Mouse (Mus musculus) brown adipose tissue, adult 24 weeks (tissue): ENCODE data around the gene S100a5. TPM values are rescaled to one million over a fixed set of nuclear protein-coding genes. Genes with fewer than 3 reads are reported as not detected.

Experiments
- H3K27ac ChIP-seq: fragments of 200-500 bp; replicated peaks from 2 replicates; pipeline ENCODE4 v1.5.1; 2012; ENCODE audit warnings: low read depth, mild to moderate bottlenecking, low read length
- H3K4me1 ChIP-seq: fragments of 200-500 bp; 2 replicates; pipeline ENCODE4 v1.6.1; 2012; ENCODE audit warnings: low read length, mixed read lengths; ENCODE audit not compliant: control insufficient read depth, insufficient read depth, insufficient read length
- H3K4me3 ChIP-seq: fragments of 200-500 bp; 2 replicates; pipeline ENCODE4 v1.5.1; 2012; ENCODE audit warnings: low read depth, mild to moderate bottlenecking, low read length, moderate library complexity; ENCODE audit not compliant: insufficient read depth
- polyA plus RNA-seq: library from polyadenylated mRNA; stranded (reverse); fragments of >200 nt; gene quantifications from 2 replicates; pipeline ENCODE4 v1.2.4, GENCODE M21; 2012; ENCODE audit not compliant: missing spikeins, insufficient read depth, insufficient read length

The S100a5 gene
- polyA plus RNA-seq, 1 experiment, result not detected

DNA sequence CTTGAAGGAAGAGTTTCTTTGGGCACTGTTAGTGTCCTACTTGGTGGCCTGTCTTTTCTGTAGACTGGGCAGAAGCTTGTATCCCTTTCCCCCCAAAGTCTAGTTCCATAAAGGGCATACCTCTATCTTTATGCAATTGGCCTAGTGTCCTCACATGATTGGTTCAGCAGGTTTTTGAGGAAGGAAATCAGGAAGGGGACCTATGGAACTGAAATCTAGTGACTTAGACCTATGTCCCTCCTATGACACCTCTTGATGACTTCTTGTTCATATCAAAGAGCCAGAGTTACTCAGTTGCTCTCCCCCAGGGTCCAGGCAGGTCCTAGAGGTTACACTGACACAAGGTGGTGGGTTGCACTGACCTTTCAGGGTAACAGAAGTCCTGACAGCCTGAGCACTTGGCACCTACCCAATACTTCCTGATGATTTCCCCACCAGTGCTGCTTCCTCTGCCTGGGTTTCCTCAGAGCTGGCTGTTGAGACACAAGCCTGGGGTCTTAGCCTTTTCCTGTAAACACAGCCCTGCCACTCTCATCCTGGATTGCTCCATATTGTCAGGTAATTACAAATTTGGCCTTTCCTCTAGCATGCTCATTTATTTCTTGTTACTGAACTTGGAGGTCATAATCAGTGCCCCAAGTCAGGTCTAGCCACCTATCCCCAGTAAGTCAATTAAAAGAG, 51.2 kb downstream of the S100a5 start:
- H3K4me3 ChIP-seq, result no peak overlapping the region
- no peak overlapping the region for H3K27ac ChIP-seq
- H3K4me1 ChIP-seq, result no peaks in the 10 kb centered on the region

Other genes with a start within 250 kb of the S100a5 start
- gene Slc27a3, start 218.6 kb upstream of the S100a5 start, polyA plus RNA-seq, result 0.52 and 2.1 TPM in 2 replicates
- gene Ints3, start 174.9 kb upstream of the S100a5 start, polyA plus RNA-seq, result 12.6 and 13.2 TPM in 2 replicates
- gene Npr1, start 142.7 kb upstream of the S100a5 start, polyA plus RNA-seq, result 18.0 and 27.9 TPM in 2 replicates
- gene Ilf2, start 132.4 kb upstream of the S100a5 start, polyA plus RNA-seq, result 30.2 and 30.6 TPM in 2 replicates
- gene Snapin, start 117.5 kb upstream of the S100a5 start, polyA plus RNA-seq, result 55.5 and 71.6 TPM in 2 replicates
- 39.6 and 51.2 TPM in 2 replicates for gene Chtop, start 99.0 kb upstream of the S100a5 start, polyA plus RNA-seq
- 1,535 and 1,745 TPM in 2 replicates for gene S100a1, start 94.1 kb upstream of the S100a5 start, polyA plus RNA-seq
- 385 and 454 TPM in 2 replicates for gene S100a13, start 94.1 kb upstream of the S100a5 start, polyA plus RNA-seq
- not detected in 2 replicates for gene S100a14, start 81.7 kb upstream of the S100a5 start, polyA plus RNA-seq
- 86.6 and 89.4 TPM in 2 replicates for gene S100a16, start 71.3 kb upstream of the S100a5 start, polyA plus RNA-seq
- not detected in 2 replicates for gene S100a3, start 47.9 kb upstream of the S100a5 start, polyA plus RNA-seq
- not detected in 2 replicates for gene S100a2, start 18.3 kb upstream of the S100a5 start, polyA plus RNA-seq
- not detected in 2 replicates for gene Gm42674, start 6.6 kb upstream of the S100a5 start, polyA plus RNA-seq
- gene S100a4, start 4.8 kb upstream of the S100a5 start, polyA plus RNA-seq, result 21.4 and 30.3 TPM in 2 replicates
- gene S100a6, start 4.4 kb downstream of the S100a5 start, polyA plus RNA-seq, result 192 and 232 TPM in 2 replicates
- not detected in 2 replicates for gene S100a7a, start 45.5 kb downstream of the S100a5 start, polyA plus RNA-seq
- 14.6 and 14.8 TPM in 2 replicates for gene S100a8, start 60.5 kb downstream of the S100a5 start, polyA plus RNA-seq
- 16.2 and 18.2 TPM in 2 replicates for gene S100a9, start 87.2 kb downstream of the S100a5 start, polyA plus RNA-seq
- not detected in 2 replicates for gene Pglyrp4, start 118.4 kb downstream of the S100a5 start, polyA plus RNA-seq
- gene Gm5849, start 169.4 kb downstream of the S100a5 start, polyA plus RNA-seq, result not detected in 2 replicates